Mouse (Mus musculus) limb, embryonic 11.5 days (tissue): Measurements from ENCODE around the gene Dnmbp. TPM values are rescaled to one million over a fixed set of nuclear protein-coding genes. Genes with fewer than 3 reads are reported as not detected.
A peak's percentile ranks its signal among the peaks of the same experiment; 100 is the strongest.
"Not testable (repeated sequence)": the region's sequence is repeated elsewhere in the genome, so short reads cannot be mapped to it uniquely, and the experiment has no call there.

Experiments used
- ATAC-seq: fragments of 200-750 bp; cut with Nextera tagmentation; 2 replicates; pipeline ENCODE4 v1.8.0; 2017; ENCODE audit warnings: low read depth; ENCODE audit not compliant: insufficient number of reproducible peaks, low FRiP score, low TSS enrichment
- DNase-seq: peaks from one replicate; pipeline ENCODE4 v3.0.0-alpha.2; 2015; ENCODE audit warnings: low spot score
- H3K27ac ChIP-seq: fragments of 300-500 bp; sonication (generic); replicated peaks from 2 replicates; pipeline ENCODE4 v1.5.1; 2014; ENCODE audit warnings: low read depth, mild to moderate bottlenecking, low read length
- H3K27me3 ChIP-seq: fragments of 300-500 bp; sonication (generic); 2 replicates; pipeline ENCODE4 v1.6.1; 2014; ENCODE audit warnings: mild to moderate bottlenecking, low read length, mixed read lengths; ENCODE audit not compliant: control insufficient read depth, insufficient read depth
- H3K36me3 ChIP-seq: fragments of 300-500 bp; sonication (generic); 2 replicates; pipeline ENCODE4 v1.6.1; 2014; ENCODE audit warnings: mild to moderate bottlenecking, low read length, moderate library complexity, mixed read lengths; ENCODE audit not compliant: control insufficient read depth, insufficient read depth
- H3K4me1 ChIP-seq: fragments of 300-500 bp; sonication (generic); 2 replicates; pipeline ENCODE4 v1.6.1; 2014; ENCODE audit warnings: low read length, mixed read lengths; ENCODE audit not compliant: control insufficient read depth, insufficient read depth
- H3K4me2 ChIP-seq: fragments of 300-500 bp; sonication (generic); 2 replicates; pipeline ENCODE4 v1.6.1; 2014; ENCODE audit warnings: low read depth, mild to moderate bottlenecking, moderate library complexity; ENCODE audit not compliant: severe bottlenecking
- H3K4me3 ChIP-seq: fragments of 300-500 bp; sonication (generic); 2 replicates; pipeline ENCODE4 v1.5.1; 2014; ENCODE audit warnings: low read depth, low read length
- H3K9ac ChIP-seq: fragments of 300-500 bp; sonication (generic); 2 replicates; pipeline ENCODE4 v1.6.1; 2014; ENCODE audit warnings: mild to moderate bottlenecking, low read length
- H3K9me3 ChIP-seq: fragments of 300-500 bp; sonication (generic); 2 replicates; pipeline ENCODE4 v1.6.1; 2016; ENCODE audit warnings: low read length; ENCODE audit not compliant: control insufficient read depth
- WGBS: fragments of 180-500 bp; shearing (Covaris S2); extraction: QIAGEN DNeasy Blood & Tissue Kit; methylation state at CpG from one replicate; pipeline ENCODE4 v1.1.7; 2014; 5-methylcytosine and 5-hydroxymethylcytosine counted together
- polyA plus RNA-seq: library from polyadenylated mRNA; unstranded; fragments of >200 nt; fragmentation: Nextera tagmentation; extraction: Ambion mirVana; gene quantifications from 2 replicates; pipeline ENCODE4 v1.2.1, GENCODE M21; 2014

The Dnmbp gene
- polyA plus RNA-seq, 1 experiment from 2014 or later: 25.1 TPM

- Histone ChIP-seq H3K27ac (no peak overlapping the region), H3K4me2 (no peak overlapping the region), H3K27me3 (no peaks in the 10 kb centered on the region), H3K4me1 (peaks cover 3% of the 10 kb centered on the region; the same call in 1 of the 2 replicates), H3K9me3 (no peaks in the 10 kb centered on the region), H3K4me3 (no peak overlapping the region), H3K9ac (no peak overlapping the region), H3K36me3 (no peaks in the 10 kb centered on the region)
- ATAC-seq (no peak), DNase-seq (no peak)
- 86% methylated on average over 4 of the region's 4 CpGs for WGBS
Measured at GRCm38 (mm10) chr19:43957881-43958280, 17.9 kb upstream of the Dnmbp start.

- Histone ChIP-seq H3K27ac (no peak overlapping the region), H3K4me1 (peaks cover 3% of the 10 kb centered on the region; the same call in 1 of the 2 replicates), H3K27me3 (no peaks in the 10 kb centered on the region), H3K36me3 (no peaks in the 10 kb centered on the region), H3K9ac (no peak overlapping the region), H3K4me2 (no peak overlapping the region), H3K4me3 (no peak overlapping the region), H3K9me3 (no peaks in the 10 kb centered on the region)
- ATAC-seq (no peak), DNase-seq (no peak)
- 7% methylated on average over 4 of the region's 4 CpGs for WGBS
Measured at GRCm38 (mm10) chr19:43957402-43957801, 17.4 kb upstream of the Dnmbp start.

- no peaks in the 10 kb centered on the region for H3K36me3 ChIP-seq
- H3K4me3 ChIP-seq: no peak overlapping the region
- H3K4me1 ChIP-seq: peaks cover 3% of the 10 kb centered on the region; the same call in 1 of the 2 replicates
- no peak overlapping the region for H3K4me2 ChIP-seq
- WGBS: 75% methylated on average over 5 of the region's 5 CpGs
- no peak for ATAC-seq
- H3K9me3 ChIP-seq: no peaks in the 10 kb centered on the region
- H3K9ac ChIP-seq: no peak overlapping the region
- H3K27me3 ChIP-seq: no peaks in the 10 kb centered on the region
- no peak for DNase-seq
- no peak overlapping the region for H3K27ac ChIP-seq
Measured at GRCm38 (mm10) chr19:43955266-43955665, 15.3 kb upstream of the Dnmbp start.

- no peak overlapping the region for H3K4me2 ChIP-seq
- 86% methylated on average over 4 of the region's 4 CpGs for WGBS
Measured at GRCm38 (mm10) chr19:43954864-43955263, 14.9 kb upstream of the Dnmbp start.

GRCm38 (mm10) chr19:43952936-43953335, 12.9 kb upstream of the Dnmbp start:
- 88% methylated on average over 8 of the region's 8 CpGs for WGBS
- not testable (repeated sequence) for H3K27me3 ChIP-seq, H3K9me3 ChIP-seq, H3K4me2 ChIP-seq, H3K9ac ChIP-seq, H3K4me1 ChIP-seq, ATAC-seq, H3K27ac ChIP-seq, DNase-seq, H3K36me3 ChIP-seq, H3K4me3 ChIP-seq

More at GRCm38 (mm10) chr19:43954864-43955263, 14.9 kb upstream of the Dnmbp start:
- ATAC-seq (no peak), DNase-seq (no peak)
- H3K27ac ChIP-seq: no peak overlapping the region
- no peak overlapping the region for H3K9ac ChIP-seq
- H3K36me3 ChIP-seq: no peaks in the 10 kb centered on the region
- H3K9me3 ChIP-seq: no peaks in the 10 kb centered on the region
- peaks cover 3% of the 10 kb centered on the region; the same call in 1 of the 2 replicates for H3K4me1 ChIP-seq
- no peaks in the 10 kb centered on the region for H3K27me3 ChIP-seq
- H3K4me3 ChIP-seq: no peak overlapping the region

- Histone ChIP-seq H3K9me3 (no peaks in the 10 kb centered on the region), H3K27me3 (no peaks in the 10 kb centered on the region), H3K4me2 (peak overlapping the region; percentile 0; the same call in 1 of the 2 replicates), H3K4me3 (no peak overlapping the region), H3K27ac (0 out of 2 replicates have a peak overlapping the region, but pooled peaks have one; percentile 67), H3K9ac (no peak overlapping the region), H3K36me3 (no peaks in the 10 kb centered on the region), H3K4me1 (no peaks in the 10 kb centered on the region)
- peak; percentile 69 for DNase-seq
- ATAC-seq: peak; percentile 83
- 3% methylated on average over 12 of the region's 12 CpGs for WGBS
Measured at GRCm38 (mm10) chr19:43949111-43949810, 9.3 kb upstream of the Dnmbp start.

- Histone ChIP-seq H3K4me2 (no peak overlapping the region), H3K36me3 (no peaks in the 10 kb centered on the region), H3K9ac (no peak overlapping the region), H3K27me3 (no peaks in the 10 kb centered on the region), H3K27ac (no peak overlapping the region), H3K4me1 (no peaks in the 10 kb centered on the region), H3K4me3 (no peak overlapping the region), H3K9me3 (no peaks in the 10 kb centered on the region)
- 83% methylated on average over 8 of the region's 8 CpGs for WGBS
- ATAC-seq: no peak
- DNase-seq: no peak
Measured at GRCm38 (mm10) chr19:43944566-43944965, 4.6 kb upstream of the Dnmbp start.

GRCm38 (mm10) chr19:43943076-43943475, 3.1 kb upstream of the Dnmbp start:
- no peak overlapping the region for H3K9ac ChIP-seq
- H3K9me3 ChIP-seq: no peaks in the 10 kb centered on the region
- H3K36me3 ChIP-seq: no peaks in the 10 kb centered on the region
- H3K27me3 ChIP-seq: no peaks in the 10 kb centered on the region
- 79% methylated on average over 16 of the region's 16 CpGs for WGBS
- DNase-seq (no peak), ATAC-seq (no peak)
- no peaks in the 10 kb centered on the region for H3K4me1 ChIP-seq
- H3K4me2 ChIP-seq: no peak overlapping the region
- no peak overlapping the region for H3K4me3 ChIP-seq
- H3K27ac ChIP-seq: no peak overlapping the region
